Mouse (Mus musculus) midbrain, embryonic 16.5 days (tissue): ENCODE results near the gene Mpg. TPM values are rescaled to one million over a fixed set of nuclear protein-coding genes. Genes with fewer than 3 reads are reported as not detected.

ENCODE experiments used
- ATAC-seq: fragments of 200-750 bp; cut with Nextera tagmentation; 2 replicates; pipeline ENCODE4 v1.8.0; 2017; ENCODE audit warnings: moderate TSS enrichment
- H3K27ac ChIP-seq: fragments of 300-500 bp; sonication (generic); 2 replicates; pipeline ENCODE4 v1.5.1; 2014; ENCODE audit warnings: mild to moderate bottlenecking, low read length, mixed read lengths
- H3K27me3 ChIP-seq: fragments of 300-500 bp; sonication (generic); 2 replicates; pipeline ENCODE4 v1.6.1; 2014; ENCODE audit warnings: low read depth, low read length, mixed read lengths; ENCODE audit not compliant: control insufficient read depth, insufficient read depth
- H3K36me3 ChIP-seq: fragments of 300-500 bp; sonication (generic); 2 replicates; pipeline ENCODE4 v1.6.1; 2014; ENCODE audit warnings: mild to moderate bottlenecking, low read length, moderate library complexity, mixed read lengths; ENCODE audit not compliant: control insufficient read depth, insufficient read depth
- H3K4me1 ChIP-seq: fragments of 300-500 bp; sonication (generic); 2 replicates; pipeline ENCODE4 v1.6.1; 2014; ENCODE audit warnings: mild to moderate bottlenecking, low read length, mixed read lengths; ENCODE audit not compliant: control insufficient read depth, insufficient read depth
- H3K4me2 ChIP-seq: fragments of 300-500 bp; sonication (generic); 2 replicates; pipeline ENCODE4 v1.6.1; 2014; ENCODE audit warnings: mild to moderate bottlenecking, low read length, mixed read lengths
- H3K4me3 ChIP-seq: fragments of 300-500 bp; sonication (generic); 2 replicates; pipeline ENCODE4 v1.5.1; 2014; ENCODE audit warnings: low read depth, mild to moderate bottlenecking, low read length, moderate library complexity, mixed read lengths
- H3K9ac ChIP-seq: fragments of 300-500 bp; sonication (generic); 2 replicates; pipeline ENCODE4 v1.6.1; 2014; ENCODE audit warnings: low read depth, low read length, mixed read lengths
- H3K9me3 ChIP-seq: fragments of 300-500 bp; sonication (generic); replicated peaks from 2 replicates; pipeline ENCODE4 v1.6.1; 2014; ENCODE audit warnings: mild to moderate bottlenecking, low read length, mixed read lengths; ENCODE audit not compliant: control insufficient read depth, poor library complexity, severe bottlenecking
- WGBS: fragments of 180-500 bp; shearing (Covaris S2); extraction: QIAGEN DNeasy Blood & Tissue Kit; methylation state at CpG from one replicate; pipeline ENCODE4 v1.1.7; 2014; 5-methylcytosine and 5-hydroxymethylcytosine counted together
- polyA plus RNA-seq: library from polyadenylated mRNA; unstranded; fragments of >200 nt; fragmentation: Nextera tagmentation; extraction: Ambion mirVana; gene quantifications from 2 replicates; pipeline ENCODE4 v1.2.1, GENCODE M21; 2015

Gene Mpg
- polyA plus RNA-seq, 1 experiment from 2014 or later, result 41.7 TPM

DNA sequence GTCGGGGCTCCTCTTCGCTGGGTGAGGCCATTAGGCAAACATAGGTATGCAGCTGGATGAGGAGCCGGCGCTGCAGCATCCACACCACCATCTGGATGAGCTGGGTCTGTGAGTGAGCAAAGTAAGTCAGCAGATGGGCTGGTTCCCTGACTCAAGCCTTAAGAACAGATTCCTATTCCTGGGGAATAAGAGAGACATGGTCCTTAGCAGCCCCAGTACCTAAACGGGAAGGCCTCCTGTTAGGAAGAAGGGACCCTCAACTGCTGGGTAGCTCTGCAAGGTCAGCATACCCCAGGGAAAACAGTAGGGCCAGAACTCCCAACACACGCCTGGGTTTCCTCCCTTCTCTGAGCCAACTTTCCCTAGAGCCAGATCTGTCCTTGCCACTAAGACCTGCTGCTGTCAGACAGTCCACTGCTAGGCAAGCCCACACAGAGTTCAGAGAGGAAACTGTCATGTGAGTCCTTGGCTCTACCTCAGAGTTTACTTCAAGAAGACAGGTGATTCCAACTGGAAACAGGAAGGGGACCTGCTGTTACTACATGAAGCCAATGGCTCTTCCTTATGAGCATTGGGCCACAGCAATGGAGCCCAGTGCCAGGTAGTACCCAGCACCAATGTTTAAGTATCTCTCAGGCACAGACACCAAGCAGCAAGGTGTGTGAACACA, 8.6 kb downstream of the Mpg start:
- Histone ChIP-seq H3K9me3 (no peaks in the 10 kb centered on the region), H3K36me3 (peaks cover 14% of the 10 kb centered on the region), H3K27ac (peak overlapping the region; percentile 72), H3K4me1 (peaks cover 17% of the 10 kb centered on the region), H3K4me3 (no peak overlapping the region), H3K9ac (no peak overlapping the region), H3K27me3 (no peaks in the 10 kb centered on the region), H3K4me2 (no peak overlapping the region)
- 89% methylated on average over 6 of the region's 6 CpGs for WGBS
- ATAC-seq, result no peak

DNA sequence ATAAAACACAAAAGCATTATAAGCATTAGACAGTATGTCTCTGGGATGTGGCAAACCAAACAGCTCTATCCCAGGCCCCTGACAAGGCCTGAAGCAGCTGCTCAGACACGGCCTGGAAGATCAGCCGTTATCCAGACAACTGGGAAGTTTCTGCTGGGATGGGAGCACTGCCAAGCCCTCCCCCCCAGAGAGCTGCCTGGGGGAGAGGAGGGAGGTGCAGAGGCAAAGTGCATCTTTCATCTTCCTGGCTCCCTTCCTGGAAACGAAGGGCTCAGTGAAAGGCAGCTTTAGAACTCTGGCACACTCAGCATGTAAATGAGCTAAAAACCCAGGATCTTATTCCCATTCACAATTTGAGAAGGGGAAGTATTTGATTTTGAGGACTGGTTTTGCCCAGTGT, 9.3 kb downstream of the Mpg start:
- Histone ChIP-seq H3K4me3 (no peak overlapping the region), H3K9ac (no peak overlapping the region), H3K36me3 (peaks cover 11% of the 10 kb centered on the region), H3K27ac (peak overlapping the region; percentile 72), H3K9me3 (no peaks in the 10 kb centered on the region), H3K27me3 (no peaks in the 10 kb centered on the region), H3K4me1 (peaks cover 17% of the 10 kb centered on the region), H3K4me2 (no peak overlapping the region)
- peak; percentile 72 for ATAC-seq
- WGBS, result 20% methylated on average over 3 of the region's 3 CpGs

DNA sequence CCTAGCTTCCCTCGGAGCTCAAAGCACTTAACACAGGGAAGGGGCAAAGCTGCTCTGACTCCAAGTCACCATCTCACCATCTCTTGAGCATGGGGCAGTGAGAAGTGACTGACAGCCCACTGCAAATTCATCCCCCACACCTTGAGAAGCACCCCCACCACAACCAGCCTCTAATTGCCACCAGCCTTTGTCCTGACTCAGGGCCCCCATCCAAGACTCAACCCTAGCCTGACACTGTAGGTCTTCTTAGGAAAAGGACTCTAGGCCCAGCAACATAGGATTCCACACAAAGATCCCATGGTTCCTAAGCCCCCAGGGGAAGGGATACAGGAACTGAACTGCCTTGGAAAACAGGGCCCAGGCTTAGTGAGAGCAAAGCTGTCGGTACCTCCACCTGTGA, 9.8 kb downstream of the Mpg start:
- H3K36me3 ChIP-seq, result peaks cover 11% of the 10 kb centered on the region
- WGBS, result 58% methylated on average over 2 of the region's 2 CpGs
- peaks cover 17% of the 10 kb centered on the region for H3K4me1 ChIP-seq
- ATAC-seq, result peak; percentile 33; the same call in 1 of the 2 replicates
- peak overlapping the region; percentile 72 for H3K27ac ChIP-seq
- no peak overlapping the region for H3K4me2 ChIP-seq
- H3K9ac ChIP-seq, result no peak overlapping the region
- H3K27me3 ChIP-seq, result no peaks in the 10 kb centered on the region
- H3K9me3 ChIP-seq, result no peaks in the 10 kb centered on the region
- no peak overlapping the region for H3K4me3 ChIP-seq

DNA sequence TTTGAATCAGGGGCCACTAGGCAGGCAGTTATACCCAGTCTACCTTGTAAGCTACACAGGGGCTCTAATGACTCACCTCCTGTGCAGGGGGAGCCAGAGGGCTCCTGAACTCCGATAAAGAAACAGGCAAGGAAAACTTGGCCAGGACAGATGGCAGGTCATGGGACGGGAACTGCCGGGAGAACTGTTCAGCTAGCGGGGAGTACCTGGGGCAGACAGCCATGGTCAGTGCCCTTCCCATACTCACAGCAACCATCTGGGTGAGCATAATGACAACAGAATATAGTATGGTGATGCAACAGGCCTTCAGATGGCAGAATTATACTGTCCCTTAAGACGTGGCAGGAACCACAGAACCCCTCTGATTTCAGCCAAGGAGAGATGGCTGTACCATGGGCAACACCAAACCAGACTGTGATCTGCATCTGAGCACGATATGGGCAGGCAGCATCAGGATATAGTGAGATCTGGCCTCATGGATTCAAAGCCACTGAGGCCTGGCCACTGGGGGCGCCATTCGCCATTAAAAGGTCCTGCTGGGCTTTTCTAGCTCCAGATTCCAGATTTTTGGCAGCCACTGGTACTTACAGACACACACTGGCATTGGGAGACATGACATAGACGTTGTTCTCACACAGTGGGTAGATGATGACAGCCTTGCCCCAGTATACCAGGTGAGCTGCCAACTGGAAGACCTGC, 10.6 kb downstream of the Mpg start:
- ATAC-seq, result no peak
- H3K36me3 ChIP-seq, result peaks cover 11% of the 10 kb centered on the region
- WGBS, result 57% methylated on average over 9 of the region's 9 CpGs
- H3K4me3 ChIP-seq, result no peak overlapping the region
- H3K9me3 ChIP-seq, result no peaks in the 10 kb centered on the region
- no peaks in the 10 kb centered on the region for H3K27me3 ChIP-seq
- H3K9ac ChIP-seq, result no peak overlapping the region
- peak overlapping the region; percentile 72 for H3K27ac ChIP-seq
- H3K4me2 ChIP-seq, result no peak overlapping the region
- peaks cover 17% of the 10 kb centered on the region for H3K4me1 ChIP-seq

DNA sequence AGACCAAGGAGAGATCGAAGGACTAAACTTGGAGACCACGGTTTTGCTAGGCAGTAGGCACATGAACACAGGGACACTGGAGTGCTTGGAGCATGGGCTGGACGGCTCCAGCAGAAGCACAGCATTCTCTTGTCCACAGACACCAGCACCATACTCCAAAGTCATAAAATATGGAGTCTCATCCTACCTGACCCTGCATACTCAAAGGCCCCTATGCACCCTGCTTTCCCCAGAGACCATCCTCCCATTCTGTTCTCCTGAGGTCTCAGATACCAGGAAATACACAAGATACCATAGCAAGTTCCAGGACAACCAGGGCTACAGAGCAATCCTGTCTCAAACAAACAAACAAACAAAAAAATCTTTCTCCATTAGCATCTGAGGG, 11.1 kb downstream of the Mpg start:
- H3K9ac ChIP-seq, result no peak overlapping the region
- H3K36me3 ChIP-seq, result peaks cover 10% of the 10 kb centered on the region
- no peaks in the 10 kb centered on the region for H3K9me3 ChIP-seq
- no peak for ATAC-seq
- no peak overlapping the region for H3K4me2 ChIP-seq
- peaks cover 17% of the 10 kb centered on the region for H3K4me1 ChIP-seq
- H3K4me3 ChIP-seq, result no peak overlapping the region
- 93% methylated on average over 3 of the region's 3 CpGs for WGBS
- no peak overlapping the region for H3K27ac ChIP-seq
- no peaks in the 10 kb centered on the region for H3K27me3 ChIP-seq

DNA sequence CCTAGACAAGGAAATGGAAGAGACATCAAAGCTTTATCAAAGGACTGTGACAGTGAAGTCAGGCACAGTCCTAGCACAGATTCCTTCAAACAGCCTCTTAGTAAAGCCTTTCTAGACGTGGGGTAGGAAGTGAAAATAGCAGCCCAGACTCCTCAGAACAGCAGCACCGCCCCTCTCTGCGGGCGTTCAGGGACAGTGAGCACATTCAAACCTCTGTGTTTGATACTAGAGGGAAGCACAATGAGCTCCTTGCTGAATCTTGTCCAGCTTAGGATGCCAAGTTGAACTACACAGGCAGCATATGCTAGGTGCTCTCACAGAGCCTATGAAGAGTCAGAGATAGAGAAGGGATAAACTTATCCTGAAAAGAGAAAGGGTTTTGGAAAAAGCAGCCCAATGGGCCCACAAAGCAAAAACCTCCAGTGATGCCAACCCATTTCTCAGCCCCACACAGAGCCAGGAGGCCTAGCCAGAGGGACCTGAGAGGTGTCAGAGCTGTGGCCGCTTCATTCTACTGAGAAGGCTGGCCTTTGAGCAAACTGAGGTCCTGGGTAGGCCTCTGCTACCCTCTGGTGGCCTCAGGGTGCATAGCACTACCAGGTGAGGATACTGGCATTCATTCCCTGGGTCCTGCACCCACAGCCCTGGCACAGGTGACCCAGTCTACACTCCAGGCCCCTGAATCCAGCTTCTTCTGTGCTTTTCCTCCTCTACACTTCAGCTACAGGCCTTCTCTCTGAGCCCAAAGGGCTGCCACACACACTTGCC, 12.0 kb downstream of the Mpg start:
- ATAC-seq, result peak; percentile 49; the same call in 1 of the 2 replicates
- Histone ChIP-seq H3K9ac (no peak overlapping the region), H3K9me3 (no peaks in the 10 kb centered on the region), H3K4me3 (no peak overlapping the region), H3K4me1 (peaks cover 17% of the 10 kb centered on the region), H3K36me3 (peaks cover 10% of the 10 kb centered on the region), H3K4me2 (no peak overlapping the region), H3K27me3 (no peaks in the 10 kb centered on the region), H3K27ac (no peak overlapping the region)
- 63% methylated on average over 5 of the region's 5 CpGs for WGBS

DNA sequence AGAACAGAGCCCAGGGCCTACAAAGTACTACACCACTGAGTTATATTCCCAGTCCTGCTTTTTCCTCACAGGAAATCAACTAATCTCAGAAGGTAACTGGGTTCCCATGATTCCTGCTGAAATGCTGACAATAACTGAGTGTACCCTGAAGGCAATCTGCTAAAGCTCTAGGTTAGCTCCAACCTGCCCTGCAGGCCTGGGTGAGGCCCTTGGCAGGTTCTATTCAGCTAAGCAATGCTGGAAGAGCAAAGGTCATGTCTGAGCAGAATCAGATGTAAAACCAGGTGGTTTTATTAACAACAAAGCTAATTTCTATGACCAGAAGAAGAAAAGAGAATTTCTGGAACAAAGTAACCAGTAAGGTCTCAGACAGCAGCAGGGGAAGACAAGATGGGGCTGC, 15.1 kb downstream of the Mpg start:
- Histone ChIP-seq H3K4me1 (peaks cover 3% of the 10 kb centered on the region), H3K9ac (no peak overlapping the region), H3K9me3 (no peaks in the 10 kb centered on the region), H3K27me3 (no peaks in the 10 kb centered on the region), H3K36me3 (peaks cover 9% of the 10 kb centered on the region), H3K4me3 (no peak overlapping the region), H3K27ac (no peak overlapping the region), H3K4me2 (no peak overlapping the region)
- no peak for ATAC-seq

DNA sequence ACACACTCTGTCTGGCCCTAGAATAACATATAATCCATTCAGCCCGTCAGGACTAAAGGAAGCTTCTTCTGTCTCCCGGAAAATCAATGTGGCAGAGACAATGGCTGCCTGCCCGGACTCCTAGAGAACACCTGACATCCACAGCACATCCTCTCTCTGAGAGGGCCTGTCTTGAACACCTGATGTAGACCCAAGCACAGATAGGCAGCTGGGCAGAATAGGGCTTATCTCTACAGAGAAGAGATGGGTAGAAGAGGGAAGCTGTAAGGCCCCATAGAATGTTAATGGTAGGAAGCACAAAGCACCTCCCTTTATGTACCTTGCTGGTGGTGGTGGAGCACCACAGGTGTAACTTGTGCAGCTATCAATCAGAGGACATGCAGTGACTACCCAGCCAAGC, 15.9 kb downstream of the Mpg start:
- Histone ChIP-seq H3K27ac (no peak overlapping the region), H3K9me3 (no peaks in the 10 kb centered on the region), H3K27me3 (no peaks in the 10 kb centered on the region), H3K4me2 (no peak overlapping the region), H3K9ac (no peak overlapping the region), H3K36me3 (peaks cover 16% of the 10 kb centered on the region), H3K4me1 (no peaks in the 10 kb centered on the region), H3K4me3 (no peak overlapping the region)
- WGBS, result 70% methylated on average over 3 of the region's 3 CpGs
- no peak for ATAC-seq
